Mouse (Mus musculus): ENCODE data around the gene Crybg1.

DNA sequence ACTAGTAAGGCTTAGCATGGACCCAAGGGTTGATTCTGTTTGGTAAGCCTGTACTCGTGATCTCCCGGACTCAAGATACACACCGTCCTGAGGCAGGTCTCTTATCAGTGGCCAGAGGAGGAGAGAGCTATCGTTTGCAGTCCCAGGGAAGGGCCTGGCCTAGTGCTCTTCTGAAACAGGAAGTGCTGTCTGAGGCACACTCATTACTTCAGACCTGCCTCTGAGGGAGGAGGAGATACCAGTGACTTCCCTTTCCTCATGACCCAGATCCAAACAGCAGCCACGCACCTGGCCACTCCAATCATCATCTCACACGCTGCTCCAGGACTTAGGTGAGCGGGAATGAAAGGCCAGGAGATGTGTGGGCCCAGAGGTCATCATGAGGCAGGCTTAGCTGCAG, 79.5 kb downstream of the Crybg1 start:
- TF ChIP-seq CTCF (IDR thresholded peaks at IDR 0.05; ENCODE audit: extremely low read depth, insufficient read depth, insufficient read length, insufficient replicate concordance) (no peak), POLR2A (IDR thresholded peaks at IDR 0.05; ENCODE audit: low read depth, low read length) (no peak)

Measured in spleen, adult 2 months (tissue).